Mouse (Mus musculus): ENCODE measurements around the gene Cenpm. TPM values are rescaled to one million over a fixed set of nuclear protein-coding genes. Genes with fewer than 3 reads are reported as not detected.

Gene Cenpm
- total RNA-seq, 2 experiments from 2014 or later: 6.6 to 7.8 TPM

DNA sequence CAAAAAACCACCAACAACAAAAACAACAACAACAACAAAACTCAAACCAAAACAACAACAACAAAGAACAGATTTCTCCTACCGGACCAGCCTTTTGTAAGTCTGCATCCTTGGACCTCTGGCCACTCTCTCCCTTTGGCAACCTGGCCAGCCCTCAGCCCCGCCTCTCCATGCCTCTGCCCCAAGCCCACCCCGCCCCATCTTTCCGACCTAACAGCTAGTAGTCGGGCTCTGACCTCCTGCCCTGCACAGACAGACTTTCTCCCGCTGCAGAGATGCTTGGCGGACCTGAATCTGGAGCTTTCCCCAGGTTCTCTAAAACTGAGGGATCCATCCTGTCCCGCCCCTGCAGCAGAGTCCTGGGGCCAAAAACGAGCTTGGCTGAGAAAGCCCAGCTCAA is 26.6 kb downstream of the Cenpm start:
- no peak for DNase-seq

DNA sequence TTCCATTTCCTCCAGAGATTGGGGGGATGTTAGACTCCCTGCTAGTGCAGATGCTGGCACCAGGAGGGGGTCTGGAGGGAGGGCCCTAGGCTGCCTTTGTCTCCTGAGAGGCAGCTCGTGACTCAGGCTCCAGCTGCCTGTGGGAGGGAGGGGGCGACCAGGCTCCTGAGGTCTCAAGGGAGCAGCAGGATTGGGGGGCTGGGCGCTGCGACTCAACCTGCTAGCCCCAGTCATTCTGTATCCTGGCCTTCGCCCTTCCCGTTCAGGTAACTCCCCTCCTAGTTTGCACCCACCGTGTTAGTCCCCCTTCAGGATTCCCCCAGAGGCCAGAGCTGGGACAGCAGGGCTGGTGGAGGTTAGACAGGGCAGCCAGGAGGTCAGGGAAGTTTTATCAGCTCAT is 27.5 kb downstream of the Cenpm start:
- intact Hi-C loops (cut with DNase I): no loop called here
- no peak for DNase-seq

More for the DNA sequence above, 26.6 kb downstream of the Cenpm start:
- intact Hi-C loops (cut with DNase I): no loop called here

DNA sequence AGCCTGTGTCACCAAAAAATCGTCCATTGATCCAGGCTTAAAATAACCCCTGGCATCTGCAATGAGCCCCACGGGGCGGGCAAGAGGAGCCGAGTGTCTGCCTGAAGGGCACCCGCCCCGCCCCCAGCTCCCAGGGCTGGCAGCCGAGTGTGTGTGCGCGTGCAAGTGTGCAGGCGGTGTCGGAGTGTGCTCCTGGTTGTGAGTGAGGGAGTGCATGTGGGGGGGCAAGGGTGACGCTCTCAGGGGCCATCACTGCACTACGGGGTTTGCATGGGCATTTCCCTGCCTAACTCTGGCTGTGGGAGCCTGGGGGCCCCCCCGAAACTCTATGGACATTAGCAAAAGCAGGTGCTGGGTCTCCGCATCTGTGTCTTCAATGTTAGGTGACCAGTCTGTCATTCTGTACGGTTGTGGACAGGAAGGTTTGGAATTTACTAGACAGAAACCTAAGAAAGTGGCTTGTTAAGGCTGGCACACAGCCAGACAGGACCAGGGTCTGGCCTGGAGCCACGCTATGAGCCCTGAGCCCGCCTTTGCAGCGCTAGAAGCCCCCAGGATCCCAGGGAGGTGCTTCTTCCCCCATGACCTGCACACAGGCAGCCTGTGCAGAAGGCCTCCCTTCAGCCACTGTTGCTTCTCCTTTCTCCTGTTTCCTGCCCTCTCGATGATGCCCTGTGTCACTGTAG is 28.3 kb downstream of the Cenpm start:
- no peak for DNase-seq
- intact Hi-C loops (cut with DNase I): no loop called here

DNA sequence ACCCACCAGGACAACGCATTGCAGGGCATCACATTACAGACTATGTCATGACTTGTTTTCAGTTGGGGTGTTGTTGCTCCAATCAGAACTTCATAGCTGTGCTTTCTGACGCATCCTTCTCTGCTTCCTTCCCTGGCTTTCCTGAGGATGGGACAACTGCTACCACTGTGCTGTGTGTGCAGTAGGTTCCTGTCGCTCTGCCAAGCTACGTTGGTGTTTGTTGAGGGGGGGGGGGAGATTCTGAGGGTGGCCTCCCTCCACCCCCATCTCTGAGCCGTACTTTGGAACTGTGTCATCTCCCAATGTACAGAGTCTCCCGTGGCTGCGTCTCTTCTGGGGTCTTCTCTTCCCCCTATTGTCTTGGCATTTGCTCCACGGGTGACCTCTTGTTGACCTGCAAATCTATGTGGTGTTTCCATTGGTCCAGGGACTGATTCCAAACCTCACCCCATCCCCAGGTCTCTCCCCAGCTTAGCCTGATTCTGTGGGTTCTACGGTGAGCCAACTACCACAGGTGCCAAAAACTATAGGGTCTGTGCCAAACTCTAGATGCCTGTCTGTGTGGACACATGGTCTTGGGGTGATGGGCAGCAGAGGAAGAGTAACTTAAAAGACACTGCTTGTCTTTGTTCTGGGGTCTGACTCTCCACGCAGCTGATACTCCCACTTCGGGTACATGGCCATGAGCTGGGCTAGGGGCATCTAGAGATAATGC is 29.1 kb downstream of the Cenpm start:
- intact Hi-C loops (cut with DNase I): no loop called here
- DNase-seq: no peak

DNA sequence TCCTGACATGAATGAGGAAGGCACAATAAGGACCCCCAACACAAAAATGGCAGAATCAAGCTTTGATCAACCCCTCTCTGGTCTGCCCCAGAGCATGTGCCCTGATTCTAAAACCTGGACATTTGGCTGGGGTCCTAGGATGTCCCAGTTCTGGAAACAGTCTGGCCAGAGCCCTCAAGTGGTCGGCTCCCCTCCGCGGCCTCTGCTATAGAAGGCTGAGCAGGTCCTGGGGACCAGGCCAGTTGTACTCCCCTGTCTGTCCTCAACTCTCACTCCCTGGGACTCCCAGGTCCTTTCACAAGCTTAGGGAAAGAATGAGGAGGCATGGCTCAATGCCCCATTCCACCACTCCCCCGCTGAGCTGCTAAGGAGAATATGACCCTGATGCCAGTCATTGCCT is 31.3 kb downstream of the Cenpm start:
- intact Hi-C loops (cut with DNase I): no loop called here
- DNase-seq: no peak

DNA sequence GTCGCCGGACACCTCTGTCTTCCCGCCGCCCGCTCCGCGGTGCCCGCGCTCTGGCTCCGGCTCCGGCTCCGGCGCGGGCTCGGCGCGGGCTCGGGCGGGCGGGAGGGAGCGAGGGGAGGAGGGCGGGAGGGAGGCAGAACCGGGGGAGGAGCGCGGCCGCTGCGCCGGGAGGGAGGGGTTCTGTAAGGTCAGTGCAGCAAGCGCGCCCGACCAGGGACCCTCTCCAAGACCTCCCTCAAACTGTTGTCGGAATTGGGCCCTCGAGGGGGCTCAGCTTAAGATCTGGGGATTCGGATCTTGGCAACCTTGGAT is 31.8 kb downstream of the Cenpm start, which contains the start of gene Shisa8:
TSS of gene Shisa8 (minus strand) at position 64 of the 312 bp plus-strand sequence.
- intact Hi-C loops (cut with DNase I): no loop called here
- DNase-seq: no peak

DNA sequence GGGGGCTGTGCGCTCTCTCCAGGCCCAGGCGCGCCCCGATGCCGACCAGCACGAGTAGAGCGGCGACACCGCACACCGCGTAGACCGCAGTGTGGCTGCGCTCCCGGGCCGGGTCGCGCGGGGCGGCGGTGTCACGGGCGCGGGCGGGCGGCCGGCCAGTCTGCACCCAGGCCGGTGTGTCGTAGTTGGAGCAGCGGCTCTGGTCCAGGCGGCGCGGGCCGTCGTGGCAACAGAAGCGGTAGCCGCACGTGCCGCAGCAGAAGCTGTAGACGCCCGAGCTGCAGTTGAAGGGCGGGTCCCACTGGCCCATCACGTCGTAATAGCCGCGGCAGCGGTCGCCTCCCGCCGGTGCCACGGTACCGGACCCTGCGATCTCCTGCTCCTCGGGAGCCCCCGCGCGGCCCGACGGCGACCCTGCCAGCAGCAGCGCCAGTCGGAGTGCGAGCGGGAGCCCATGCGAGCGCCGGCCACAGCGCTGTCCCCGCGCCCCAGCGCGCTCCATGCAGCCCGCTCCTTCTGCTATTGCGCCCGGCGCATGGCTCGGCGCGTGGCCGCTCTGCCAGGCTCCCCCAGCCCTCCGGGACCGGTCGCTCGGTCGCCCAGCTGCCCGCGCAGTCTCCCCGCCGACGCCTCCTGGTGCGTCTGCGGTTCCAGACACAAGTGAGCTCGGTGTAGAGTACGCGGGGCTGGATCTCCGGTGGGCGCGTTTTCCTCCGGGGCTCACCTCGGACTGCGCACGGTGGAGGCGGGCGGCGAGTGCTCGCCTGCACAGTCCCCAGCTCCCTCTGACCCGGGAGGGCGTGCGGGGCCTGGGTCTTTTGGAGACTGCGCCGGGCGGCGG is 32.4 kb downstream of the Cenpm start:
- intact Hi-C loops (cut with DNase I): no loop called here
- peak; percentile 34 to 39 for DNase-seq

DNA sequence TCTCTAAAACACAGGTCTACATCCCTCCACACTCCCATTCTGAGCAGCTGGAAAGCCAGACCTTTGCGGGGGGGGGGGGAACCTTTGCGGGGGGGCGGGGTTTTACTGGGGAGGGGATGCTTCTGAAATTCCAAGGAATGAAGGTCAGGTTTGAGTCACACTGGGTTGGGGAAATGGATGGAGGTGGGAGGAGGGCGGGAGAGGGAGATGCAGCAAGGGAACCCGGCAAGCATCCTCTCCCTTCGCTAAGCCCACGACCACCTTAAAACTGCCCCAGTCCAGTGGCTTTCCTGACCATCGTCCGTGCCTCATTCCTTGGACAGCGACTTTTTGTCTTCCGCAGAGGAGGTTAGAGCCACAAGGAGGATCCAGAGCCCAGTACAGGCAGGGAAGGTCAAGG is 33.3 kb downstream of the Cenpm start:
- intact Hi-C loops (cut with DNase I): no loop called here
- no peak for DNase-seq

DNA sequence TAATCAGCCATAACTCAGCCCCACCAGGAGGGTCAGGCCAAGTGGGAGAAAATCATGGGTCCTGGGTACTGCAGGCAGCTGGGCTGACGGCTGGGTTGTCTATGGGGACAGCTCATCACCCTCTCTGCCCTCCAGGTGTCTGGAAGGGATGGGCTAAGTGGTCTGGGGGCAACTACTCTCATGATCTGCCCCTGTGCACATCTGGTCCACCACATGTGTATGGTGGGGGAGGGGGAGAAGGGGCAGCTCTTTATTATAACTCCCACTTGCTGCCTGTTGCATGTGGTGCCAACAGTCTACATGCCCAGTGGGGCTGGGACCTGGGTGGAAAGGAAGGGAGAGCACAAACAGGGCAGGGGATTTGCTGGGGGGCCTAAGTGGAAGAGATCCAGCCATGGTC is 33.7 kb downstream of the Cenpm start:
- intact Hi-C loops (cut with DNase I): no loop called here
- DNase-seq: no peak

DNA sequence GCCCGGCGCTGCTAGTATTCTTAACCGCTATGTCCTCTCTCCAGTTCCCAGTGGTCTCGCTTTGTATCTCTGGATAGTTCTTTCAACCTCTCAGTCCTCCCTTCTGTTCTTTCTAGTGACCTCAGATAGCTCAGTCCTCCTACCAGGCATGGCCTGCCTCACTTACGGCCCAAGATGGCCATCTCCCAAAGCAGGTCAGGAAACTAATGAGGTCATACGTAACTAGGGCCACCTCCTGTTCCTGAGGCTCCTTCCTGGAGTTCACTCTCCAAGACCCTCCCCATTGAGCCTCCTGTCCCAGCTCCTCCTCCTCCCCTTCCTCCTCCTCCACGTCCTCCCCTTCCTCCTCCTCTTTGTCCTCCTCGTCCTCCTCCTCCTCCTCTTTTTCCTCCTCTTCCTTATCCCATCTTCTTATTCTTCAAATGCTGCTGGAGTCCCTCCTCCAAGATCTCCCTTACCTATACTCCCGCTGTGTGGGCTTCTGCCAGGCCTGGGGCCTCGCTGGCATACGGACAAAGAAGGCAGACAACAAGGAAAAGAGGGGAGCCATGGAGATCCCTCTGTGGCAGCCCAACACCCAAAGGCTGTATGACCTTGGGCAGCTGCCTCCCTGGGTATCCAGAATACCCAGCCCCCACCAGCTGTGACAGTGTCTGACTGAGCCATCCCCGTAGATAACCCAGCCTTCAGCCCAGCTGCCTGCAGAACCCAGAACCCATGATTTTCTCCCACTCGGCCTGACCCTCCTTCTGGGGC is 35.1 kb downstream of the Cenpm start:
- intact Hi-C loops (cut with DNase I): no loop called here
- DNase-seq: no peak

DNA sequence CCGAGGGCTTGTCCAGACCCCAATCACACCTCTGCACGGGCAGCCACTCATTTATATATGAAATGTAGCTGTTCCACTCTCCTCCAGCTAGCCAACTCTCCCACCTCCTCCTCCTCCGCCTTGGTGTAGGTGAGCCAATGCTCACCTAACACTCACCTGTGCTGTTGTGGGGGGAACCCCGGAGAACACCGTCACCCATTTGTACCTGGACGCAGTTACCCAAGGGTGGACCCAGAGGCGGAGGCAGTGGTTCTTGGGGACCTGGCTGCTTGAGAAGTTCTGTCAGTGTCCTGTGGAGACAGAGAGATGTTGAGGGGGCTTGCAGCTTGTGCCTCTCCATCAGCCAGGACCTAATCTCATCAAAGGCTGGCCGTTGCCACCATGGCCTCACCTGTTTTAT is 36.2 kb downstream of the Cenpm start:
- DNase-seq: no peak
- intact Hi-C loops (cut with DNase I): no loop called here

DNA sequence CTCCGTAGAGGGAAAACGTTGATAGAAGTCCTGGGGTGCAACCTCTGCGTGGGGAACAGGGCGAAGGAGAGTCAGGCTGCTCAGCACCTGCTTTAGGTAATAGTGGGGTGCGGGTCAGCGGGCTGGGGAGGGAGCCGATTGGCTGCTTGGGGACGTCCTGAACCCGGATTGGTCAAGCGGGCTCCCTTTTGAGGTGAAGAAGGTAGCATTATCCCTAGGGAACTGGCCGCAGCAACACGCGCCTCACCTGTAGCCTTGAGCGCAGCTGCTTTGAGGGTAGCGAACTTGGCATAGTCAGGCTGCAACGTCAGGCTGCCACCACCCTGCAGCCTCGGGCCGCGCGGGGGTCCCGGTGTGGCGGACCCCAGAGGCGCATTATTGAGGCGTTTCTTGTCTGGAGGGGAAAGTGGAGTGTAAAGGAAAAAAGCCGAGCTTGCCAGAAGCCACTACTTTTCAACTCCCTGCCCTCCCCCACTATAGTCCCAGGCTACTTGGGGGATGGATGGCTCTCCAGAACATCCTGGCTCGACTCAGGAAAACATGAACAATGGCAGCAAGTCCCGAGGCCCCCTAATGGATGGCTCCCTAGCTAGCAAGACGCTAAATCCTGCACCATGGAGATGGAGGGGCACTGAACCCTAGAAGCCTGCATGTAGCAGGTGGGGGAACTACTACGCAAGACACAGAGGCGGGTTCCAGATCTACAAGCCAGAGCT is 36.9 kb downstream of the Cenpm start:
- no peak for DNase-seq
- intact Hi-C loops (cut with DNase I): no loop called here

DNA sequence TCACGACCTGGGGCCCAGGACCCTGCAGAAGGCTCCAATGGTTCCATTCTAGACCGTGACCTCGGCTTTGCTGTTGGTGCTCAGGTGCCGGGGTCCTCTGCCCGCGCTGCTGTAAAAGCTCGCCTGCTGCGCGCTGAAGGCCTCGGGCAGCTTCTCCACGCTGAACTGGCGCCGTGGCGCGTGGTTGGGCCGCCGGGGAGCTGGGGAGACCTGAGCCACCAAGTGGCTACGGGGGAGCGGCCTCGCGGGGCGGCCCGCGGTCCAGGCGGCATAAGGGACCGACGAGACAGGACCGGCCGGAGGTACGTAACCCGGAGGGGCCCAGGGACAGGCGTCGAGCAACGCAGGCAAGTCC is 37.5 kb downstream of the Cenpm start:
- intact Hi-C loops (cut with DNase I): no loop called here
- DNase-seq: no peak

DNA sequence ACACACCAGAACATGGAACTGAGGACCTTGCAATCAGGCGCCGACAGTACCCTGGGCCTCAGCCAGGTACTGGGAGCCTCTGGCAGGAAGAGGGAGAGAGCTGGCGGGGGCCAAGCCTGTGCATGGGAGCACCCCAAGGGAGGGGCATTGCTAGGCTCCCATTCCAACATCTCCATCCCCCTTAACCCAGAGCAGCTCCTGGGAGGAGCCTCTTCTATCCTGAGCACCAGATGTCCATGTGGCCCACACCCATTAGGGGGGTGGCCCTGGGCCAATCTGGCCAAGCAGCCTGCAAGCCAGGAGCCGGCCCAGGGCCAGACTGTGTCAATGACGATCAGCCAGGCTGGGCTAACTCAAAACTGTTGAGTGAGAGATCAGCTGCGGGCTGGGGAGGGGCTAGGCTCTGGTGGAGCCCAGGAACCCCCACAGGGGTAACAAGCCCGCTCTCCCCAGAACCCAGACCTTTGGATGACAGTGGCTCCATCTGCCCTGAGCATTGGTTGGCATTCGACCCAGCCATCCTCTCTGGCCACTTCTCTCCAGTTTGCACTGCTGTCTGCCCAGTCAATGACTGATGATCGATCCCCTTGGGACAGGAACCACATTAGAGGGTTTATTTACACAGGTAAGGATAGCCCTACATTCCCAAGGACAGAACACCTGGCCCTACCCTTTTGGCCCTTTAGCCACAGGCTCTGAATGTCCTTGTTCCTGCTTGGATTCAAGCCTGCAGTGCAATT is 38.0 kb downstream of the Cenpm start:
- peak; percentile 90 for DNase-seq
- intact Hi-C loops (cut with DNase I): no loop called here

DNA sequence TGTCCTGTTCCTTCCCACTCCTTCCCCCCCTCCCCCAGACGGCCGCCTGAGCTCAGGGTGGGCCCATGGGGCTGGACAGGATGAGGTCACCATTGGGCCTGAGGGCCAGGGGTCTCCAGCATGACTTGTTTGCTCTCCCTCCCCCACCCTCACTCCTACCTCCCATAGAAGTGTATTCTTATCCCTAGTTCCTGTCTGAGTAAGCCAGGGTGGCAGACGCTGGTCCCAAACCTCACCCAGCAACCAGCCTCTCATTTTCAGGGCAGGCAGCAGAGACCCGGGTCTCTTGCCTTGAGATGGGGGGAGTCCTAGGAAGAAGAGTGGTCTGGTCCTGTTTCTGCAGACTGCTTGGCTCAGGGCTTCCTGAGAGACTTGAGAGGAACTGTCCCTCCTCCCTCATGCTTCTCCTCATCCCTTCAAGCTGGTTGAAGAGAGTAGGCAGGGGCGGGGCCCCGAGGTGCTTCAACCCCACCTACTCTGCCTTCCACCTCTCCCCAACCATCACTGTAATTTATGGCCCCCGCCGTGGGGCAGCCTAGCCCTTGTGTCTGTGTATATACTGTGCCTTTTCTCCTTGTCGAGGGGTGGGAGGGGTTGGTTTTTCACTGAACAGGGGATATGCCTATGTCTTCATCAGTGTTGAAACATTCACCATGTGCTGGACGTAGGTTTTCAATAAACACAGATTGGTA is 39.7 kb downstream of the Cenpm start:
- DNase-seq: no peak

DNA sequence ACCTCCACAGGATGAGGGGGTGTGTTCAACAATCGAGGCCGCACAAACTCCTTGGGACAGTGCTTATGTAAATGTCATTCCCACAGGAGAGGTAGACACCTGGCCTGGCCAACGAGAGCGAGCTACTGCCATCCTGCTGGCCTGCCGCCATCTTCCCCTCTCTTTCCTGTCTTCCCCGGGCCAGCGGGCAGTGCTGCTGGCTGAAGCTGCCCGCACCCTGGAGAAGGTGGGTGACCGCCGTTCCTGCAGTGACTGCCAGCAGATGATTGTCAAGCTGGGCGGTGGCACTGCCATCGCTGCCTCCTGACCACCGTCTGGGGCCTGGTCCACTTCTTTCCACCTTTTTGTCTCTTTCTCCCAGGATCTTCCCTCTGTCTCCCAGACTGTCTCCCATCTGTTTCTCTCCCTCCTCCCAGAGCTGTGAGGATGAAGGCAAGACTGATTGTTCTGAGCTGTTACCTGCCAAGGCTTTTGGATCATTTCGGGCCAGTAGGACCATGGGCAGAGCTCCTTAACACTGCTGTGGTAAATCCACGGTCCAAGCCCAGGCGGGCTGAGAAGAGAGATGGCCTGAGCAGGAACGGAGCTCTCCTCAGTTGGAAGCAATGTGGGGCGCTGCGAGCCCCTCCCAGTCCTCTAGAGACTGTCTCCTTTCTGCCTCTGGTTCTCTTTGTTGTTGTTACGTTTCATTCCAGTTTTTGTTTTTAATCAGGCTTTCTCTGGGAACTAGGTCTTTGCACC is 40.8 kb downstream of the Cenpm start:
- DNase-seq: no peak
- intact Hi-C loops (cut with DNase I): no loop called here

More for the DNA sequence above, 39.7 kb downstream of the Cenpm start:
- intact Hi-C loops (cut with DNase I): no loop called here

DNA sequence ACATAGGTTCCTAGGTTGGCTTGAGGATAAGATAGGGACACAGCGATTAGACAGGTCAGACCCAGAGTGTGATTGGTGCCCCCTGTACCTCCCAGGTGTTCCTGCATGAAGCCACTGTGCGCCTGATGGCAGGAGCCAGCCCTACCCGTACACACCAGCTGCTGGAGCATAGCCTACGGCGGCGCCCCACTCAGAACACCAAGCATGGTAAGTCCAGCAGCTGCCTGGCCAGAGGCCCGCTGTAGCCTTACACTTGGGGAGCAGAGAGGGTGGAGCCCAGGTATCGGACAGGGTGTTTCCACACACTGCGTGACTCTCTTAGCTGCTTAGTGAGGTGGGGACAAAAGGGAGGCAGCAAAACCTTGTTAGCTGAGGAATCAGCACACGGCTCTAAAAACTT is 41.5 kb downstream of the Cenpm start:
- intact Hi-C loops (cut with DNase I): no loop called here
- DNase-seq: no peak

DNA sequence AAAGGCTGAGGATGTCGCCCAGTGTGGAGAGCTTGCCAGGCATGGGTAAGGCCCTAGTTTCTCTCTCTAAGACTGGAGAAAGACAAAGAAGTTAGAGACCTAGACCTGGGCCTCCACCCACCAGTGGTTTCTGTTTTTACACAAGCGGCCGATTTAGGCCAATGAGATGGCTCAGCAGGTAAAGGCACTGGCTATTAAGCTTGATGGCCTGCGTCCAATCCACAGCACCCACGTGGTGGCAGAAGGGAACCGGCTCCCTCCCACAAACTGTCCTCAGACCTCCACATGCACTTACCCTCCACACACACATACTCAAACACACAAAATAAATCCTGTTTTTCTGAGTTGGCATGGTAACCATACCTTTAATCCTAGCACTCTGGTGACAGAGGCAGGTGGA is 42.5 kb downstream of the Cenpm start:
- intact Hi-C loops (cut with DNase I): no loop called here
- DNase-seq: no peak

DNA sequence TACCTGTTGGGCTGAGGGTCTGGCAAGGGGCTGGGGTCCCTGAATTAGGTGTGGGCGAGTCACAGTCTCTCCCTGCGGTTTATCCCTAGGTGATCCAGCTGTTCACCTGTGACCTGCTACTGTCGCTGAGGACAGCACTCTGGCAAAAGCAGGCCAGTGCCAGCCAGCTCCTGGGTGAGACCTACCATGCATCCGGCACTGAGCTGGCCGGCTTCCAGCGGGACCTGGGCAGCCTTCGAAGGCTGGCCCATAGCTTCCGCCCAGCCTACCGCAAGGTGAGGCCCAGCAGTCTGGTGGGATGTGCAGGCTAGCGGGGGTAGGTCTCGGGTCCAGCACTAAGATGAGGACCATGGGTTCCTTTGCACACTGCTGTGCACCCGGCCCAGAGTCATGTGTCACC is 45.0 kb downstream of the Cenpm start:
- no peak for DNase-seq
- intact Hi-C loops (cut with DNase I): no loop called here
